In the genomic region with DNA sequence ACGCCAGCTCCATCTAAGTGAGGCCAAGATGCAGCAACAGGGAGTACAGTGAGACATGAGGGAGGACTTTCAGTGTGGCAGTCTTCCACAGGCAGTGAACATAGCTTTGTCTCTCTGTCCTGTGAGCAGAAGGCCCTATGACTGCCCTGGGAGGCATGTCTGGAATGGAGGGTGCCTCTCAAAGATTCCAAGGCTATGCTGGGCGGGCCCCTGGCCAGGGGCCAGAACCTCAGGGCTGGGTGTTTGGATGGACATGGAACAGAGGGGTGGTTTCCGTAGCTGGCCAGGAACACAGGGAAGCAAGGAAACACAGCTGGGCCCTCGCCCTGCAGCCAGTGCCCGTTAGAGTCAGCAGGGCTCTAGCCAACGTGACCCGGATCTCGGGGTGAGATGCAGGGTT, we compare ENCODE assay signal across 8 mouse cellular contexts. TPM values are rescaled to one million over a fixed set of nuclear protein-coding genes. Genes with fewer than 3 reads are reported as not detected.
DNase-seq lines count a peak whose midpoint lies in the region; ATAC-seq and TF ChIP-seq lines count a peak whose summit lies in the region.

No protein-coding gene starts in this region.

- H3K4me2 ChIP-seq in kidney, embryonic 16.5 days (replicated peaks; ENCODE audit: low read depth, low read length) = peak overlapping the region; percentile 0; the same call in 1 of the 2 replicates

- ATAC-seq in kidney, embryonic 16.5 days (ENCODE audit: low FRiP score, low TSS enrichment) = no peak; the same call in 1 of the 2 replicates
- ATAC-seq in erythroblast, adult 5-6 weeks (replicated peaks; ENCODE audit: low FRiP score, poor library complexity, severe bottlenecking) = no peak

- no peak for TF ChIP-seq POLR2A in thymus, adult 2 months (IDR thresholded peaks at IDR 0.05; ENCODE audit: control insufficient read depth, extremely low read depth, insufficient read depth, low read length, poor library complexity)

- H3K27ac ChIP-seq in kidney, embryonic 16.5 days (ENCODE audit: low read length) = peak overlapping the region; percentile 6; the same call in 1 of the 2 replicates
- no peak overlapping the region for H3K27ac ChIP-seq in thymus, adult 2 months (ENCODE audit: control insufficient read depth, insufficient read depth, low read length)

- peak; percentile 75 for DNase-seq in ovary, postnatal 36 days (ENCODE audit: low spot score)
- DNase-seq in ovary, postnatal 10 days (ENCODE audit: low spot score) = no peak
- DNase-seq in heart, adult 11 months = peak; percentile 99
- peak; percentile 26 to 52 for DNase-seq in urinary bladder, postnatal 36 days (ENCODE audit: low spot score in 2 of 2)
- DNase-seq in thymus, adult 2 months = no peak
- DNase-seq in cerebellum, adult 11 months = no peak

- H3K27me3 ChIP-seq in kidney, embryonic 16.5 days (ENCODE audit: insufficient read depth, low read length) = no peaks in the 10 kb centered on the region
- H3K27me3 ChIP-seq in thymus, adult 2 months (ENCODE audit: control insufficient read depth, insufficient read depth, low read length) = no peaks in the 10 kb centered on the region

- peaks cover 40% of the 10 kb centered on the region for H3K36me3 ChIP-seq in kidney, embryonic 16.5 days (ENCODE audit: insufficient read depth, low read length)
- no peaks in the 10 kb centered on the region for H3K36me3 ChIP-seq in thymus, adult 2 months (ENCODE audit: control insufficient read depth, insufficient read depth, low read length)

- no peak overlapping the region for H3K4me3 ChIP-seq in kidney, embryonic 16.5 days (ENCODE audit: low read length)
- H3K4me3 ChIP-seq in thymus, adult 2 months (ENCODE audit: control insufficient read depth, insufficient read depth, low read length) = no peak overlapping the region

- WGBS in kidney, embryonic 16.5 days = 78% methylated on average over 8 of the region's 8 CpGs
- WGBS in thymus, adult 2 months = 92% methylated on average over 8 of the region's 8 CpGs

- no peak for TF ChIP-seq CTCF in thymus, adult 2 months (IDR thresholded peaks at IDR 0.05; ENCODE audit: borderline replicate concordance, control insufficient read depth, extremely low read depth, insufficient read depth, low read length, poor library complexity)

- peak overlapping the region; percentile 25; the same call in 1 of the 2 replicates for H3K9ac ChIP-seq in kidney, embryonic 16.5 days (replicated peaks; ENCODE audit: low read length)

- H3K9me3 ChIP-seq in kidney, embryonic 16.5 days (ENCODE audit: low read length) = no peaks in the 10 kb centered on the region

- peaks cover 47% of the 10 kb centered on the region for H3K4me1 ChIP-seq in kidney, embryonic 16.5 days (ENCODE audit: insufficient read depth, low read length)
- no peaks in the 10 kb centered on the region; the same call in 1 of the 2 replicates for H3K4me1 ChIP-seq in thymus, adult 2 months (replicated peaks; ENCODE audit: control insufficient read depth, insufficient read depth, low read length)

RNA-seq across cellular contexts. Expression of gene Kank2, which starts 6.7 kb away (rescaled TPM):
- 18.7 and 19.7 TPM in 2 replicates for polyA plus RNA-seq in kidney, embryonic 16.5 days (2015; fragmentation: Nextera tagmentation; extraction: Ambion mirVana)
- 9.1 and 12.6 TPM in 2 replicates for polyA plus RNA-seq in thymus, adult 2 months (2012; rRNA removed)
- 1.2 TPM in 1 of 2 replicates, not detected in the other for total RNA-seq in erythroblast, adult 5-6 weeks (2015; ENCODE audit: low replicate concordance)
- total RNA-seq in erythroblast, adult 5-6 weeks (2017; ENCODE audit: low replicate concordance) = 0.09 TPM in 1 of 2 replicates, not detected in the other

RNA-seq across cellular contexts. Expression of gene Spc24, which starts 31.8 kb away (rescaled TPM):
- polyA plus RNA-seq in kidney, embryonic 16.5 days (2015; fragmentation: Nextera tagmentation; extraction: Ambion mirVana) = 120 and 134 TPM in 2 replicates
- 59.0 and 75.8 TPM in 2 replicates for polyA plus RNA-seq in thymus, adult 2 months (2012; rRNA removed)
- 28.0 and 63.8 TPM in 2 replicates for total RNA-seq in erythroblast, adult 5-6 weeks (2015; ENCODE audit: low replicate concordance)
- total RNA-seq in erythroblast, adult 5-6 weeks (2017; ENCODE audit: low replicate concordance) = 23.6 and 31.9 TPM in 2 replicates

RNA-seq across cellular contexts. Expression of gene Angptl8, which starts 43.4 kb away (rescaled TPM):
- polyA plus RNA-seq in kidney, embryonic 16.5 days (2015; fragmentation: Nextera tagmentation; extraction: Ambion mirVana) = 5.4 and 6.0 TPM in 2 replicates
- polyA plus RNA-seq in thymus, adult 2 months (2012; rRNA removed) = 4.7 and 6.5 TPM in 2 replicates
- total RNA-seq in erythroblast, adult 5-6 weeks (2015; ENCODE audit: low replicate concordance) = 1.3 TPM in 1 of 2 replicates, not detected in the other
- not detected in 2 replicates for total RNA-seq in erythroblast, adult 5-6 weeks (2017; ENCODE audit: low replicate concordance)

Comparison
In these comparisons a context has a peak if more than half of its experiments do, and no peak if none do; other contexts are left out.
1. DNase-seq: peak in ovary, postnatal 36 days (single experiment), heart, adult 11 months (single experiment) and urinary bladder, postnatal 36 days (2 of 2); none in ovary, postnatal 10 days (single experiment), thymus, adult 2 months (single experiment) and cerebellum, adult 11 months (single experiment).